Mouse (Mus musculus): Measurements from ENCODE around the gene Cyb5b. TPM values are rescaled to one million over a fixed set of nuclear protein-coding genes. Genes with fewer than 3 reads are reported as not detected.
A peak's percentile ranks its signal among the peaks of the same experiment; 100 is the strongest.

The Cyb5b gene
- polyA plus RNA-seq, 1 experiment = 157 TPM

DNA sequence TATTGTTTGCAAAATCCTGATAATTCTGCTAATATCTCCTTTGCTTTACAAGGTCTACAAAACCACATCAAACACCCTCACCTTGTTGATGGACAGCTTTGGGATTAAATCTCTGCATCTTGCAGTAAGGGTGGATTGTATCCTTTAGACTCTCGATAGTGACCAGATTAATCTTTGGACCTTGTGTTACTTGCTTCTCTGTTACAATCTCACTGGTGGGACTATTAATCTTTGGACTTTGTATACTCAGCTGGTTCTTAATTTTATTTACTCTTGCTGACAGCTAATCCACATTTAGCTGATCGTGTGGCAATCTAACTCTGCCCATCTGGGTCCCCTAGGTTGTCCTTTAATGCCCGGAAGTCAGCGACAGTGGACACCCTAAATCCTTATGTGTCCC is 7.9 kb upstream of the Cyb5b start:
- 24% methylated on average over 4 of the region's 4 CpGs for WGBS
- Histone ChIP-seq H3K27me3 (ENCODE audit: control insufficient read depth, insufficient read depth, low read length) (no peaks in the 10 kb centered on the region), H3K4me1 (ENCODE audit: control insufficient read depth, insufficient read depth, insufficient read length, low read length) (peaks cover 26% of the 10 kb centered on the region), H3K4me3 (ENCODE audit: low read depth, low read length) (no peak overlapping the region), H3K36me3 (ENCODE audit: control insufficient read depth, insufficient read depth, low read length) (no peaks in the 10 kb centered on the region), H3K27ac (ENCODE audit: insufficient read depth, low read depth, low read length) (peak overlapping the region; percentile 91)
- TF ChIP-seq CTCF (IDR thresholded peaks at IDR 0.05; ENCODE audit: extremely low read depth, insufficient read length, insufficient replicate concordance, low read depth, low read length) (no peak), POLR2A (IDR thresholded peaks at IDR 0.05; ENCODE audit: low read depth, low read length) (no peak)

DNA sequence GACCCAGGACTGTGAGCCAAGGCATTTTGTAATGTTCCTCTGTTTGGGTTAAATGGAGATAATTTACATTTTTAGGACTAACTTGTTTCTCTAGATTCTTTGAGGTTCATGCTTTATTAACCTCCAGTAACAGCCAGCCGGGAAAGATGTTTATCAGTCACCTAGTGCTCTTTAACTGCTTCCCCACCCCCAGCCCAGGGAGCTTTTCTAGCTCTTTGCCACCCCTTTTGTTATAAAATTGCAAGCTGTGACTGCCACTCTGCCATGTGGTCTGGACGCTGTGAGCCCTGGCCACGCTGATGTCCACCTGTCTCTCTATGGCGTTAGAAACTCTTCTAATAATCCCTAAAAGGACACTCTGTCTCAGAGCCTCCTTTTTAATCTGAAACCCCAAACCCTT is 6.9 kb upstream of the Cyb5b start:
- TF ChIP-seq POLR2A (IDR thresholded peaks at IDR 0.05; ENCODE audit: low read depth, low read length) = no peak
- no peak for TF ChIP-seq CTCF (IDR thresholded peaks at IDR 0.05; ENCODE audit: extremely low read depth, insufficient read length, insufficient replicate concordance, low read depth, low read length)
- Histone ChIP-seq H3K4me3 (ENCODE audit: low read depth, low read length) (no peak overlapping the region), H3K36me3 (ENCODE audit: control insufficient read depth, insufficient read depth, low read length) (no peaks in the 10 kb centered on the region), H3K27me3 (ENCODE audit: control insufficient read depth, insufficient read depth, low read length) (no peaks in the 10 kb centered on the region), H3K27ac (ENCODE audit: insufficient read depth, low read depth, low read length) (peak overlapping the region; percentile 91; the same call in 1 of the 2 replicates), H3K4me1 (ENCODE audit: control insufficient read depth, insufficient read depth, insufficient read length, low read length) (peaks cover 26% of the 10 kb centered on the region)
- WGBS = 70% methylated on average over 4 of the region's 4 CpGs

DNA sequence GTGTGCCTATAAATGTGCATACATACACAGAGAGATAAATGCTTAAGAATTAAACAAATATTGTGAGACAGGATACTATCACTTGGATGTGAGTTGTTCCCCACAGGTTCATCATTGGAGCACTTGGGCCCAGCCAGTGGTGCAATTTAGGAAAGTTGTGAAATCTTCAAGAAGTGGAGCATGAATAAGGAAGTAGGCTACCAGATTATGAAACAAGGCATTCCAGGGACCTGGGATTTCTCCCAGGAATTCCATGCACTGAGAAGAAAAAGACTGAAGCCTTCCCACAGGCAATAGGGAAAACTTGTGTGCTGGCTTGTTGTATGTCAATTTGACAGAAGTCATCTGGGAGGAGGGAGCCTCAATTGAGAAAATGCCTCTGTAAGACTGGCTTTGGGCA is 4.3 kb upstream of the Cyb5b start:
- no peak overlapping the region for H3K27ac ChIP-seq (ENCODE audit: insufficient read depth, low read depth, low read length)

DNA sequence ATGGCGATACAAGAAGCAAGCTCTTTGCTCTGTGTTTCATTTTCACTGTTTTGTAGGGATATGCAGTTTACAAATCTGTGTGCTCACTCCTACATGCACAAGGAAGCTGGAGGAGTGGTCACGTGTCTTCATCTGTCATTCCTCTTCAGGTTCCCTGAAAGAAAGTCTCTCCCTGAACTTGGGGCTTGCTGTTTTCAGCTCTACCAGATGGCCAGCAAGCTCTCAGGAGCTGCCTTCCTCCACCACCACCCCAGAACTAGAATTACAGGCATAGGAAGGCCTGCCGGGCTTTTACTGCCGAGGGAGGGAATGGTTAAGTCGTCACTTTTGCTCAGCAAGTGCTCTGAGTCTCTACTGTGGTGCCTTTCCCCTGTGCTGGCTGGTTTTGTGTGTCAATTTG is 1.6 kb upstream of the Cyb5b start:
- Histone ChIP-seq H3K4me3 (ENCODE audit: low read depth, low read length) (no peak overlapping the region), H3K36me3 (ENCODE audit: control insufficient read depth, insufficient read depth, low read length) (peaks cover 9% of the 10 kb centered on the region), H3K4me1 (ENCODE audit: control insufficient read depth, insufficient read depth, insufficient read length, low read length) (peaks cover 5% of the 10 kb centered on the region; the same call in 1 of the 2 replicates), H3K27me3 (ENCODE audit: control insufficient read depth, insufficient read depth, low read length) (no peaks in the 10 kb centered on the region), H3K27ac (ENCODE audit: insufficient read depth, low read depth, low read length) (no peak overlapping the region)
- TF ChIP-seq CTCF (IDR thresholded peaks at IDR 0.05; ENCODE audit: extremely low read depth, insufficient read length, insufficient replicate concordance, low read depth, low read length) (no peak), POLR2A (IDR thresholded peaks at IDR 0.05; ENCODE audit: low read depth, low read length) (no peak)
- 92% methylated on average over 5 of the region's 5 CpGs for WGBS

More for the DNA sequence above, 4.3 kb upstream of the Cyb5b start:
- TF ChIP-seq POLR2A (IDR thresholded peaks at IDR 0.05; ENCODE audit: low read depth, low read length) = no peak
- no peak for TF ChIP-seq CTCF (IDR thresholded peaks at IDR 0.05; ENCODE audit: extremely low read depth, insufficient read length, insufficient replicate concordance, low read depth, low read length)
- Histone ChIP-seq H3K36me3 (ENCODE audit: control insufficient read depth, insufficient read depth, low read length) (no peaks in the 10 kb centered on the region), H3K4me3 (ENCODE audit: low read depth, low read length) (no peak overlapping the region), H3K4me1 (ENCODE audit: control insufficient read depth, insufficient read depth, insufficient read length, low read length) (peaks cover 17% of the 10 kb centered on the region; the same call in 1 of the 2 replicates), H3K27me3 (ENCODE audit: control insufficient read depth, insufficient read depth, low read length) (no peaks in the 10 kb centered on the region)

DNA sequence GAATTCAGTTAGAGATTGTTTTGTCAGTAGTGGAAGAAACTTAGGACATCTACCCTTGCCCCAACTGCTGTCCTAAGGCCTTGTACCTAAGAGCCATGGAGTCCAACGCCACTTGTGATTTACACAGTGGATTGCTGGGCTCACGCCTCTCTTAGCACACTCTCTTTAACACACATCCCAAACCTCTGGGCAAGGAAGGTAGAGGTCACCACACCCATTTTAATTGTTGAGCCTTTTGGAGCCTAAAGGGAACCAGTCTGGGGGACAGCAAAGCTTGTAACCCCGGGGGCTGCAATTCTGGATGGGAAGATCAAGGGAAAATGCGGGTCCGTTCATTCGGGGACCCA is 410 bp upstream of the Cyb5b start:
- peaks cover 16% of the 10 kb centered on the region for H3K36me3 ChIP-seq (ENCODE audit: control insufficient read depth, insufficient read depth, low read length)
- no peaks in the 10 kb centered on the region for H3K27me3 ChIP-seq (ENCODE audit: control insufficient read depth, insufficient read depth, low read length)
- 11% methylated on average over 6 of the region's 6 CpGs for WGBS
- peak overlapping the region; percentile 95 for H3K4me3 ChIP-seq (ENCODE audit: low read depth, low read length)
- H3K4me1 ChIP-seq (ENCODE audit: control insufficient read depth, insufficient read depth, insufficient read length, low read length) = peaks cover 5% of the 10 kb centered on the region; the same call in 1 of the 2 replicates
- TF ChIP-seq POLR2A (IDR thresholded peaks at IDR 0.05; ENCODE audit: low read depth, low read length) = no peak
- no peak; the same call in 1 of the 2 replicates for TF ChIP-seq CTCF (IDR thresholded peaks at IDR 0.05; ENCODE audit: extremely low read depth, insufficient read length, insufficient replicate concordance, low read depth, low read length)
- peak overlapping the region; percentile 89 for H3K27ac ChIP-seq (ENCODE audit: insufficient read depth, low read depth, low read length)

DNA sequence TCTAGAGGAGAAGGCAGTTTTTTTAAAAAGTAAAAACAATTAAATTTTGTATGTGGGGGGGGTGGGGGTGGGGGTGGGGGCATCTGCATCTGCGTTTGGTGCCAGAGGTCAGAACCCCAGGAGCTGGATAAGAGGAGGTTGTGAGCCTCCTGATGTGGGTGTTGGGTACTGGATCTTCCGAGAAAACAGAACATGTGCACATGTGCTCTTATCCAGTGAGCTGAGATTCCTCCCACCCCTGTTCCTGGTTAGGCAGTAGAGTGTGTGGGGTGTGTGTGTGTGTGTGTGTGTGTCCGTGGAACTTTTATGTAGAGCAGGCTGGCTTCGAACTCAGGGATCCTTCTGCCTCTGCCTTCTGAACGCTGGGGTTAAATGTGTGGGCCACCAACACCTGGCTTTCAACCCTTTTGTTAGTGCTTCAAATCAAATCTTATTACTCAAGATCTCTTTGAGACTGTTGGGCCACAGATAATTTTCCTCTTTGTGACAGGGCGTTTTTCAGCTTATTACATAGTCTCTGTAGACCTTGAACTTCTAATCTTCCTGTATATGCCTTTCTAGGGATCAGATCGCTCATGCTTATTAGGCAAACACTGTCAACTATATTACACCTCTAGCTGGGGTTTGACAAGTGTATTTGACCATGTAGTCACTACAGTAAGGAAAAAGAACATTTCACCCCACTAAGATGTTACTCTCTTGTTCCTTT is 926 bp downstream of the Cyb5b start:
- H3K27ac ChIP-seq (ENCODE audit: insufficient read depth, low read depth, low read length) = peak overlapping the region; percentile 93
- H3K4me1 ChIP-seq (ENCODE audit: control insufficient read depth, insufficient read depth, insufficient read length, low read length) = peaks cover 5% of the 10 kb centered on the region; the same call in 1 of the 2 replicates
- 14% methylated on average over 7 of the region's 7 CpGs for WGBS
- no peaks in the 10 kb centered on the region for H3K27me3 ChIP-seq (ENCODE audit: control insufficient read depth, insufficient read depth, low read length)
- H3K36me3 ChIP-seq (ENCODE audit: control insufficient read depth, insufficient read depth, low read length) = peaks cover 28% of the 10 kb centered on the region
- TF ChIP-seq POLR2A (IDR thresholded peaks at IDR 0.05; ENCODE audit: low read depth, low read length) (no peak), CTCF (IDR thresholded peaks at IDR 0.05; ENCODE audit: extremely low read depth, insufficient read length, insufficient replicate concordance, low read depth, low read length) (no peak)
- peak overlapping the region; percentile 95 for H3K4me3 ChIP-seq (ENCODE audit: low read depth, low read length)

DNA sequence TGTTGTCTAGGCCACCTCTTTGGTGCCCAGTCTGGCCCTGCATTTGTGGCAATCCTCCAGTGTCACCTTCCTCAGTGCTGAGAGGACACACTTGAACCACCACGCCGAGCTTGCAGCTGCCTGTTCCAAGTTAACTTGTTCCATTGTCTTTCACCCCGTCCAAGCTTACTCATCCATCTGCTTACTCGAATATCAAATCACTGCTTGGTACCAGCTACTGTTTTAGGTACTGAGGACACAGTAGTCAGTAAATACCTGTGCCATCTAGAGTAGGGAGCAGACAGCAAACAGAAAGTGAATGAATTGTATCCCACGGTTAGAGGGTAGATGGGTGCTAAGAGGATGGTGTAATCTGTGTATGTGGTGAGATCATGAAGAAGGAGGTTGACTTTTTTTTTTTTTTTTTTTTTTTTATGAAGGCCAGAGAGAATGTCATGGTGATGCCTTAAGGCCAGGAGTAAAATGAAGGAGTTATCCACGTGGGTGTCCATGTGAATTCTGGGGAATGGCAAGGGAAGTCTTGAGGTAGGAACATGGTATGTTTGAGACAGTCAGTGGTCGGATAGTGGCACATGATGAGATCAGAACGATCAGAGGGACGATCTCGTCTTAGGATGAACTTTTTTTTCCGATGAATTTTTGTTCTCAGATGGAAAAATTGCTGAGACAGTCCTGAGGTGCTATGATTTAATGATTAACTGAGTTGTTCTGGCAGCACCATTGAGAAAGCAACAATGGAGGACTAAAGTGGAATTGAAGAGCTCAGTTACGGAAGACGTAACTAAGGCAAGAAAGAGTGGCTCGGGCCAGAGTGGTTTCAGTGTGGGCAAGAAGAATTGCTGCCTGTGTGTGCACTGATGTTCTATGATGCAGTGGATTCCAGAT is 3.1 kb downstream of the Cyb5b start:
- no peak for TF ChIP-seq POLR2A (IDR thresholded peaks at IDR 0.05; ENCODE audit: low read depth, low read length)
- TF ChIP-seq CTCF (IDR thresholded peaks at IDR 0.05; ENCODE audit: extremely low read depth, insufficient read length, insufficient replicate concordance, low read depth, low read length) = no peak
- Histone ChIP-seq H3K4me1 (ENCODE audit: control insufficient read depth, insufficient read depth, insufficient read length, low read length) (peaks cover 12% of the 10 kb centered on the region; the same call in 1 of the 2 replicates), H3K36me3 (ENCODE audit: control insufficient read depth, insufficient read depth, low read length) (peaks cover 39% of the 10 kb centered on the region), H3K27ac (ENCODE audit: insufficient read depth, low read depth, low read length) (peak overlapping the region; percentile 47), H3K27me3 (ENCODE audit: control insufficient read depth, insufficient read depth, low read length) (no peaks in the 10 kb centered on the region), H3K4me3 (ENCODE audit: low read depth, low read length) (peak overlapping the region; percentile 41; the same call in 1 of the 2 replicates)
- 70% methylated on average over 14 of the region's 14 CpGs for WGBS

Data from small intestine, adult 2 months (tissue).